In the genomic region with DNA sequence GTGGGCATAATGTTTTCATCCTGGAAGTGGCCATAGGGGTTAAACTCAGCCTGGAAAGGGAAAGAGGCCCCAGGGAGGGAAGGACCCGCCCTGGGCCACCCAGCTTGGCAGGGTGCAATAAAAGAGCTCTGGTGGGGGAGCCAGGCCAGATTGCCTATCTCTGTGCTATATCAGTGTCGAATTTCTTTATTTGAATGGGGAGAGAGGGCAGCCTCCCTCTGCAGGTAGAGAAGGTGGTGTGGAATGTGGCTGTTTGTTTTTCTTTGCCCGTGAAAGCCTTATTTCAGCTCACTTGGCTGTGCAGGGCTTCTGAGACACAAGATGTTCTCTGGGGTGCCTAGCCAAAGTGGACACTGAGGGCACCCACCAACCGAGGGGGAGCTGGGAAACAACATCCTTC, we compare ENCODE assay signal across 8 mouse cellular contexts. TPM values are rescaled to one million over a fixed set of nuclear protein-coding genes. Genes with fewer than 3 reads are reported as not detected.
DNase-seq lines count a peak whose midpoint lies in the region; ATAC-seq lines count a peak whose summit lies in the region.

No protein-coding gene starts in this region.

- H3K9me3 ChIP-seq in forebrain, embryonic 13.5 days (replicated peaks): no peaks in the 10 kb centered on the region
- no peaks in the 10 kb centered on the region for H3K9me3 ChIP-seq in limb, embryonic 10.5 days (replicated peaks)
- H3K9me3 ChIP-seq in neural tube, embryonic 13.5 days: no peaks in the 10 kb centered on the region

- H3K36me3 ChIP-seq in forebrain, embryonic 13.5 days (ENCODE audit: poor library complexity, severe bottlenecking): no peaks in the 10 kb centered on the region
- H3K36me3 ChIP-seq in limb, embryonic 10.5 days: 0 out of 2 replicates have a peak, but pooled peaks cover 3% of the 10 kb centered on the region
- H3K36me3 ChIP-seq in neural tube, embryonic 13.5 days: no peaks in the 10 kb centered on the region

- intact Hi-C loops in gastrocnemius, postnatal 36 days (cut with DNase I): no loop called here

- H3K27me3 ChIP-seq in forebrain, embryonic 13.5 days: no peaks in the 10 kb centered on the region
- no peaks in the 10 kb centered on the region for H3K27me3 ChIP-seq in limb, embryonic 10.5 days (ENCODE audit: low read depth, poor library complexity, severe bottlenecking)
- no peaks in the 10 kb centered on the region for H3K27me3 ChIP-seq in neural tube, embryonic 13.5 days

- no peak for ATAC-seq in forebrain, embryonic 13.5 days
- no peak for ATAC-seq in neural tube, embryonic 13.5 days (ENCODE audit: low read depth)
- no peak for ATAC-seq in inflammation-experienced regulatory T-cells, adult 6 months

- H3K9ac ChIP-seq in forebrain, embryonic 13.5 days: peak overlapping the region; percentile 71
- H3K9ac ChIP-seq in neural tube, embryonic 13.5 days: peak overlapping the region; percentile 80

- peak; percentile 22 for DNase-seq in retina, postnatal 1 day
- no peak for DNase-seq in retina, embryonic 14.5 days (ENCODE audit: low spot score)
- DNase-seq in limb, embryonic 10.5 days (ENCODE audit: low spot score): peak; percentile 46
- DNase-seq in layer of hippocampus, postnatal 36 days: no peak
- no peak for DNase-seq in gastrocnemius, postnatal 36 days

- H3K4me1 ChIP-seq in forebrain, embryonic 13.5 days: peaks cover 63% of the 10 kb centered on the region
- peaks cover 82% of the 10 kb centered on the region for H3K4me1 ChIP-seq in limb, embryonic 10.5 days
- peaks cover 77% of the 10 kb centered on the region for H3K4me1 ChIP-seq in neural tube, embryonic 13.5 days (replicated peaks)

- 1% methylated on average over 4 of the region's 4 CpGs for WGBS in forebrain, embryonic 13.5 days
- WGBS in limb, embryonic 10.5 days: 1% methylated on average over 4 of the region's 4 CpGs
- WGBS in neural tube, embryonic 13.5 days: 2% methylated on average over 4 of the region's 4 CpGs

- peak overlapping the region; percentile 81 for H3K4me2 ChIP-seq in forebrain, embryonic 13.5 days
- H3K4me2 ChIP-seq in neural tube, embryonic 13.5 days: peak overlapping the region; percentile 76

- H3K27ac ChIP-seq in forebrain, embryonic 13.5 days: peak overlapping the region; percentile 94
- H3K27ac ChIP-seq in limb, embryonic 10.5 days: peak overlapping the region; percentile 93
- H3K27ac ChIP-seq in neural tube, embryonic 13.5 days (replicated peaks): peak overlapping the region; percentile 94

- peak overlapping the region; percentile 53 for H3K4me3 ChIP-seq in forebrain, embryonic 13.5 days
- peak overlapping the region; percentile 59 for H3K4me3 ChIP-seq in limb, embryonic 10.5 days
- H3K4me3 ChIP-seq in neural tube, embryonic 13.5 days: 0 out of 2 replicates have a peak overlapping the region, but pooled peaks have one; percentile 47

RNA-seq across cellular contexts. Expression of a gene that starts 8.8 kb away (rescaled TPM):
- 26.9 and 31.5 TPM in 2 replicates for polyA plus RNA-seq in forebrain, embryonic 13.5 days (2015; fragmentation: Nextera tagmentation; extraction: Ambion mirVana)
- 34.3 and 37.3 TPM in 2 replicates for polyA plus RNA-seq in limb, embryonic 10.5 days (2016; fragmentation: Nextera tagmentation; extraction: Ambion mirVana)
- 29.9 and 30.0 TPM in 2 replicates for polyA plus RNA-seq in neural tube, embryonic 13.5 days (2015; fragmentation: Nextera tagmentation; extraction: Ambion mirVana)
- total RNA-seq in layer of hippocampus, postnatal 36 days (2021): 10 to 100 TPM; 67.9 to 76.3 TPM
- 10 to 100 TPM in 2 of 3 experiments, 1 to 10 TPM in 1; 5.6 to 12.2 (median 12.1) TPM for polyA plus RNA-seq in inflammation-experienced regulatory T-cells, adult 6 months (2017; shearing (Covaris generic))
- 10 to 100 TPM; 18.1 to 20.8 TPM for total RNA-seq in gastrocnemius, postnatal 36 days (2021)

Comparison
In these comparisons a context has a peak if more than half of its experiments do, and no peak if none do; other contexts are left out.
1. DNase-seq: peak in retina, postnatal 1 day (single experiment) and limb, embryonic 10.5 days (single experiment); none in retina, embryonic 14.5 days (single experiment), layer of hippocampus, postnatal 36 days (0 of 2) and gastrocnemius, postnatal 36 days (0 of 2).
2. Peak in every context shown above with its lines, with median percentiles within 50 percentile points of each other: H3K27ac ChIP-seq and H3K4me3 ChIP-seq.